Mouse (Mus musculus): ENCODE data around the gene Olfr586. TPM values are rescaled to one million over a fixed set of nuclear protein-coding genes. Genes with fewer than 3 reads are reported as not detected.

Gene Olfr586
- polyA plus RNA-seq (2015; fragmentation: Nextera tagmentation; extraction: Ambion mirVana): not detected in 2 replicates

DNA sequence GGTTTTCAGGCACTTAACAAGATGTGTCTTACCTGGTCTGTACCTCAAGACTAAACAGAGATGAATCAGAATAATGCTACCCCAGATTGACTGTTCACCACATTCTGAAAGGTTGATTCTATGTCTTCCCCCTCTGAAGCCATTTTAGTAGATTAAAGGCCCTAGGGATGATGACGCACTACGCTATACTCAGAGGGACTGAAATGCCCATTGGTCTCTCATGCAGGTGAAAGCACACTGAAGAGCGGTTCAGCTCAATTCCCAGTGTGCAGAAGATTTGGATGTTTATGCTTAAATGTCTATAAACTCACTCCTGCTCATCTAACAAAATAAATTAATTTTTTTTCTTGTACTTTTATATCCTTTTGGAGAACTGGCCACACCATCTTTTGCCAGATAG is at the start of gene Olfr586:
TSS of gene Olfr586 (minus strand) at position 101 of the 400 bp plus-strand sequence.
- H3K9ac ChIP-seq (ENCODE audit: low read length): no peak within 1 kb of the TSS
- no peaks in the 10 kb centered on the region for H3K27me3 ChIP-seq (ENCODE audit: control insufficient read depth, insufficient read depth, low read length)
- no peaks in the 10 kb centered on the region for H3K4me1 ChIP-seq (ENCODE audit: control insufficient read depth, insufficient read depth, low read length)
- ATAC-seq (ENCODE audit: insufficient read depth, low FRiP score): no peak
- no peaks in the 10 kb centered on the region for H3K9me3 ChIP-seq (replicated peaks; ENCODE audit: control insufficient read depth, low read length)
- H3K4me2 ChIP-seq (ENCODE audit: low read depth, low read length): no peak within 1 kb of the TSS
- no peaks in the 10 kb centered on the region for H3K36me3 ChIP-seq (ENCODE audit: control insufficient read depth, insufficient read depth, low read length)
- no peak within 1 kb of the TSS for H3K27ac ChIP-seq (ENCODE audit: low read length)
- H3K4me3 ChIP-seq (replicated peaks; ENCODE audit: low read length): no peak within 1 kb of the TSS
- WGBS: 84% methylated on average over 3 of the region's 3 CpGs

DNA sequence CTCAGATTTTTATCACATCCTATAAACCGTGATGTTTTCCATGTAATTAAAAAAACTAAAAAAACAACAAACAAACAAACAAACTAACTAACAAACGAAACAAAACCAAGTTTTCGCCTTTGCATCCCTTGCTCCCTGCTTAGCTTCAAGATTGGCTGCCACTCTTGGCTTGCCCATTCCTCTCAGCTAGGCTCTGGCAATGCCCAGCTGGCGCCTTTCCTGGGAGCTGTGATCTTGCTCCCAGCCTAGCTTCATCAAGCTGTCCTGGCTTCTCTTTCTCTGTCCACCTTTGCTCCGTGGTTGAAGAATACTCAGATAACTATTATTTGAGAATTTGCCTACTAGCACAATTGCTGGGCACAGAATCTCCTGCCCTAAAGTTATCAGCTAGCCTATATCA is 44.3 kb upstream of the Olfr586 start:
- 79% methylated on average over 5 of the region's 5 CpGs for WGBS
- Histone ChIP-seq H3K9ac (ENCODE audit: low read length) (no peak overlapping the region), H3K4me2 (ENCODE audit: low read depth, low read length) (no peak overlapping the region), H3K27ac (ENCODE audit: low read length) (no peak overlapping the region), H3K4me1 (ENCODE audit: control insufficient read depth, insufficient read depth, low read length) (no peaks in the 10 kb centered on the region), H3K9me3 (replicated peaks; ENCODE audit: control insufficient read depth, low read length) (no peaks in the 10 kb centered on the region), H3K36me3 (ENCODE audit: control insufficient read depth, insufficient read depth, low read length) (no peaks in the 10 kb centered on the region), H3K4me3 (replicated peaks; ENCODE audit: low read length) (no peak overlapping the region), H3K27me3 (ENCODE audit: control insufficient read depth, insufficient read depth, low read length) (no peaks in the 10 kb centered on the region)
- no peak for ATAC-seq (ENCODE audit: insufficient read depth, low FRiP score)

DNA sequence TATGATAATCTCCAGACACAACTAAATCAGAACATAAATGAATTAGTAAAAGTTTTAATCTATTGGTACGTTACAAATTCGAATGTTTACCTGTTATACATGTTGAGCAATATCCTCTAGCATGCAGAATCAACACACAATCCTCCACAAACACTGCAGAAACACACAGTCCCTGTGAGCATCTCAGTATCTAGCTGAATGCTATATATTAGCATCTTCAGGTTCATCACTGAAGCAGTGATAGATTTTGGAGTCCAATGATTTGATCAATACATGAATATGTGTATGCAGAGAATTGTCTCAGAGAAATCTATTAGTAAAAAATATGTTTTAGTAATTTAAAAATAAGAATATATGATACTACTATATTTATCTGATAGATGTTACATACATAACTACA is 30.8 kb upstream of the Olfr586 start, which contains the start of gene Olfr589:
TSS of gene Olfr589 (minus strand) at position 101 of the 400 bp plus-strand sequence.
- no peak for ATAC-seq (ENCODE audit: insufficient read depth, low FRiP score)
- Histone ChIP-seq H3K27ac (ENCODE audit: low read length) (no peak within 1 kb of the TSS), H3K4me1 (ENCODE audit: control insufficient read depth, insufficient read depth, low read length) (no peaks in the 10 kb centered on the region), H3K4me3 (replicated peaks; ENCODE audit: low read length) (no peak within 1 kb of the TSS), H3K36me3 (ENCODE audit: control insufficient read depth, insufficient read depth, low read length) (no peaks in the 10 kb centered on the region), H3K4me2 (ENCODE audit: low read depth, low read length) (no peak within 1 kb of the TSS), H3K9ac (ENCODE audit: low read length) (no peak within 1 kb of the TSS), H3K27me3 (ENCODE audit: control insufficient read depth, insufficient read depth, low read length) (no peaks in the 10 kb centered on the region), H3K9me3 (replicated peaks; ENCODE audit: control insufficient read depth, low read length) (no peaks in the 10 kb centered on the region)
- WGBS: 66% methylated on average over 2 of the region's 2 CpGs

DNA sequence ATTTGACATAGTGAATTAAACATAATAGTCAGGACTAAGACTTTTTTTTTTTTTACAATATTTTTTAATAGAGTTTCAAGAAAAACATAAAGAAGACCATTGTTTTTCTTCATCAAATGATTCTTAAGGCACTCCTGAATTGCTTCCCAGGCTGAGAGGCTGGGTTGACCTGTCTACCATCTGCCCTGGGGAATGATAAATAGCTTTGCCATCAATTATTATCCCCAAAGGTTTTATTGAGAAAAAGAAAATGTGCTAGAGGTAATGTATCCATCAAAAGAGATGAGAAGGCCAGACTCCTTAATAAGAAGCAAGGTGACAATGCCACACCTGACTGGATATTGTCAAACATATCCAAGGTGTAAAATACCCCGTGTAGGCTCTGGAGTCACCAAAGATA is 15.1 kb upstream of the Olfr586 start, which contains the start of gene Olfr588-ps1:
TSS of gene Olfr588-ps1 (plus strand) at position 301 of the 400 bp plus-strand sequence.
- H3K27me3 ChIP-seq (ENCODE audit: control insufficient read depth, insufficient read depth, low read length): no peaks in the 10 kb centered on the region
- WGBS: 82% methylated on average over 1 of the region's 1 CpGs
- H3K4me1 ChIP-seq (ENCODE audit: control insufficient read depth, insufficient read depth, low read length): no peaks in the 10 kb centered on the region
- ATAC-seq (ENCODE audit: insufficient read depth, low FRiP score): no peak
- no peaks in the 10 kb centered on the region for H3K36me3 ChIP-seq (ENCODE audit: control insufficient read depth, insufficient read depth, low read length)
- no peak within 1 kb of the TSS for H3K27ac ChIP-seq (ENCODE audit: low read length)
- no peak within 1 kb of the TSS for H3K4me3 ChIP-seq (replicated peaks; ENCODE audit: low read length)
- H3K4me2 ChIP-seq (ENCODE audit: low read depth, low read length): no peak within 1 kb of the TSS
- H3K9ac ChIP-seq (ENCODE audit: low read length): no peak within 1 kb of the TSS
- no peaks in the 10 kb centered on the region for H3K9me3 ChIP-seq (replicated peaks; ENCODE audit: control insufficient read depth, low read length)

DNA sequence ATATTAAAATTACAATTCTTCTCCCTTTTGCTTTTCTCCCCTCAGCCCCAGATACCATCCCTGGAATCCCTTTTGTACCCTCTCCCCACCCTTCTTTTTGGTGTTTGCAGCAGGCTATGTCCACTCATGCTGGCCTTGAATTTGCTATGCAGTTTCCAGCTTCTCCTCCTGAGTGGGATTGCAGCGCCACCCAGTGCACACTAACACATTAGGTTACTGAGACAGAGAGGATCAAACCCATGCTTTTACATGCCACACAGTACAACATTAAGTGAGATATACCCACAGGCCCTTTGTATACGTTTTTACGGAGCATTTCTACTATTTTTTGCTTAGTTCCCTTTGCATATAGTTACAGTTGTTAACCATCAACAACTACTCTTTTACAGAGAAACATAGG is 6.0 kb downstream of the Olfr586 start:
- WGBS: 39% methylated on average over 3 of the region's 3 CpGs

DNA sequence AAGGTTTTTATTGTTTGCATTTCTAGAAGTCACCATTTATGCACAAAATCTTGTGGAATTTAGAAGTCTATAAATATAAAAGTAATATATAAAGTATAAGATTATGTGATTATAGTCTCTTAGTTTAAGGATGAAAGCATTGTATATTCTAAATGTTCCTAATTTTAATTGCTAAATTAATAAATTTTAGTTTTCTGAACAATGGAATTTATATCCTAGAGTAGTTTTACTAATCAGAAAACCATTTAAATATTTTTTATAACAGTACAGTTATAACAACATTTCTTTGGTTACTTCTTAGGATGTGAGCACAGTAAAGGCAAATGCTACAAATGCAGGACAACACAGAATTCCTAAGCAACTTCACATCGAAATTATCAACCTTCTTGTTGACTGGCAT is 28.0 kb downstream of the Olfr586 start, which contains the start of gene Olfr585:
TSS of gene Olfr585 (plus strand) at position 301 of the 400 bp plus-strand sequence.
- no peak for ATAC-seq (ENCODE audit: insufficient read depth, low FRiP score)
- H3K27me3 ChIP-seq (ENCODE audit: control insufficient read depth, insufficient read depth, low read length): no peaks in the 10 kb centered on the region
- no peak within 1 kb of the TSS for H3K4me2 ChIP-seq (ENCODE audit: low read depth, low read length)
- H3K4me3 ChIP-seq (replicated peaks; ENCODE audit: low read length): no peak within 1 kb of the TSS
- no peak within 1 kb of the TSS for H3K27ac ChIP-seq (ENCODE audit: low read length)
- no peaks in the 10 kb centered on the region for H3K4me1 ChIP-seq (ENCODE audit: control insufficient read depth, insufficient read depth, low read length)
- 88% methylated on average over 1 of the region's 1 CpGs for WGBS
- no peak within 1 kb of the TSS for H3K9ac ChIP-seq (ENCODE audit: low read length)
- no peaks in the 10 kb centered on the region for H3K9me3 ChIP-seq (replicated peaks; ENCODE audit: control insufficient read depth, low read length)
- H3K36me3 ChIP-seq (ENCODE audit: control insufficient read depth, insufficient read depth, low read length): no peaks in the 10 kb centered on the region

More for the DNA sequence above, 6.0 kb downstream of the Olfr586 start:
- no peaks in the 10 kb centered on the region for H3K4me1 ChIP-seq (ENCODE audit: control insufficient read depth, insufficient read depth, low read length)
- H3K9me3 ChIP-seq (replicated peaks; ENCODE audit: control insufficient read depth, low read length): no peaks in the 10 kb centered on the region
- no peaks in the 10 kb centered on the region for H3K27me3 ChIP-seq (ENCODE audit: control insufficient read depth, insufficient read depth, low read length)
- no peaks in the 10 kb centered on the region for H3K36me3 ChIP-seq (ENCODE audit: control insufficient read depth, insufficient read depth, low read length)
- H3K4me3 ChIP-seq (replicated peaks; ENCODE audit: low read length): no peak overlapping the region
- H3K4me2 ChIP-seq (ENCODE audit: low read depth, low read length): no peak overlapping the region
- ATAC-seq (ENCODE audit: insufficient read depth, low FRiP score): no peak
- H3K27ac ChIP-seq (ENCODE audit: low read length): no peak overlapping the region
- H3K9ac ChIP-seq (ENCODE audit: low read length): no peak overlapping the region

DNA sequence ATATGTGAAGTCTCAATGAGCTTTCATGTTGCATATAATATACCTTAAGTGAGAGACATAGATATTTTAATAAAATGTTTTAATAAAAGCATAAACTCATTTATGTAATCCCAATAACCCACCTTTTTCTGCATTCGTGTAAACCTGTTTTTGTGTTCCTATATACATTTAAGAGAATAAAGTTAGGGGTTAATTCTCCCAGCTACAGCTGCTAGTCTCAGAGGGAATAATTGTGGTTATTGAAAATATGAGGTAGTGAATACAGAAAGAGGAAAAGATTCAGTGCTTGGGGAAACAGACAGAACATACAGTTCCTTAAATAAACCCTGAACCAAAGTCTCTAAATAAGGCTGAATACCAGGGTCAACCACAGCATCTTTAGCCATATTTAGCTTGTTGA is 43.9 kb downstream of the Olfr586 start, which contains the start of gene Olfr584:
TSS of gene Olfr584 (plus strand) at position 301 of the 400 bp plus-strand sequence.
- H3K27ac ChIP-seq (ENCODE audit: low read length): no peak within 1 kb of the TSS
- H3K4me1 ChIP-seq (ENCODE audit: control insufficient read depth, insufficient read depth, low read length): no peaks in the 10 kb centered on the region
- H3K9ac ChIP-seq (ENCODE audit: low read length): no peak within 1 kb of the TSS
- no peak within 1 kb of the TSS for H3K4me3 ChIP-seq (replicated peaks; ENCODE audit: low read length)
- no peaks in the 10 kb centered on the region for H3K27me3 ChIP-seq (ENCODE audit: control insufficient read depth, insufficient read depth, low read length)
- ATAC-seq (ENCODE audit: insufficient read depth, low FRiP score): no peak
- H3K4me2 ChIP-seq (ENCODE audit: low read depth, low read length): no peak within 1 kb of the TSS
- H3K36me3 ChIP-seq (ENCODE audit: control insufficient read depth, insufficient read depth, low read length): no peaks in the 10 kb centered on the region
- WGBS: 70% methylated on average over 1 of the region's 1 CpGs
- no peaks in the 10 kb centered on the region for H3K9me3 ChIP-seq (replicated peaks; ENCODE audit: control insufficient read depth, low read length)

Other genes with a start within 250 kb of the Olfr586 start
- gene Olfr568, start 248.5 kb downstream of the Olfr586 start, polyA plus RNA-seq (2015; fragmentation: Nextera tagmentation; extraction: Ambion mirVana): not detected in 2 replicates
- not detected in 2 replicates for gene Olfr569, start 234.8 kb downstream of the Olfr586 start, polyA plus RNA-seq (2015; fragmentation: Nextera tagmentation; extraction: Ambion mirVana)
- not detected in 2 replicates for gene Olfr570, start 231.1 kb downstream of the Olfr586 start, polyA plus RNA-seq (2015; fragmentation: Nextera tagmentation; extraction: Ambion mirVana)
- not detected in 2 replicates for gene Olfr571, start 208.1 kb downstream of the Olfr586 start, polyA plus RNA-seq (2015; fragmentation: Nextera tagmentation; extraction: Ambion mirVana)
- not detected in 2 replicates for gene Olfr572, start 201.2 kb downstream of the Olfr586 start, polyA plus RNA-seq (2015; fragmentation: Nextera tagmentation; extraction: Ambion mirVana)
- not detected in 2 replicates for gene Olfr573-ps1, start 183.1 kb downstream of the Olfr586 start, polyA plus RNA-seq (2015; fragmentation: Nextera tagmentation; extraction: Ambion mirVana)
- gene Olfr574, start 177.2 kb downstream of the Olfr586 start, polyA plus RNA-seq (2015; fragmentation: Nextera tagmentation; extraction: Ambion mirVana): not detected in 2 replicates
- not detected in 2 replicates for gene Olfr575, start 166.9 kb downstream of the Olfr586 start, polyA plus RNA-seq (2015; fragmentation: Nextera tagmentation; extraction: Ambion mirVana)
- not detected in 2 replicates for gene Olfr576, start 163.0 kb downstream of the Olfr586 start, polyA plus RNA-seq (2015; fragmentation: Nextera tagmentation; extraction: Ambion mirVana)
- not detected in 2 replicates for gene Olfr577, start 149.7 kb downstream of the Olfr586 start, polyA plus RNA-seq (2015; fragmentation: Nextera tagmentation; extraction: Ambion mirVana)
- gene Olfr578, start 136.3 kb downstream of the Olfr586 start, polyA plus RNA-seq (2015; fragmentation: Nextera tagmentation; extraction: Ambion mirVana): not detected in 2 replicates
- not detected in 2 replicates for gene Olfr582, start 87.6 kb downstream of the Olfr586 start, polyA plus RNA-seq (2015; fragmentation: Nextera tagmentation; extraction: Ambion mirVana)
- gene Olfr583, start 74.3 kb downstream of the Olfr586 start, polyA plus RNA-seq (2015; fragmentation: Nextera tagmentation; extraction: Ambion mirVana): not detected in 2 replicates
- not detected in 2 replicates for gene Olfr584, start 43.8 kb downstream of the Olfr586 start, polyA plus RNA-seq (2015; fragmentation: Nextera tagmentation; extraction: Ambion mirVana)
- gene Olfr585, start 27.9 kb downstream of the Olfr586 start, polyA plus RNA-seq (2015; fragmentation: Nextera tagmentation; extraction: Ambion mirVana): not detected in 2 replicates
- not detected in 2 replicates for gene Olfr588-ps1, start 15.2 kb upstream of the Olfr586 start, polyA plus RNA-seq (2015; fragmentation: Nextera tagmentation; extraction: Ambion mirVana)
- not detected in 2 replicates for gene Olfr589, start 30.7 kb upstream of the Olfr586 start, polyA plus RNA-seq (2015; fragmentation: Nextera tagmentation; extraction: Ambion mirVana)
- not detected in 2 replicates for gene Olfr591, start 52.7 kb upstream of the Olfr586 start, polyA plus RNA-seq (2015; fragmentation: Nextera tagmentation; extraction: Ambion mirVana)
- not detected in 2 replicates for gene Olfr592, start 59.2 kb upstream of the Olfr586 start, polyA plus RNA-seq (2015; fragmentation: Nextera tagmentation; extraction: Ambion mirVana)
- not detected in 2 replicates for gene Olfr593, start 86.2 kb upstream of the Olfr586 start, polyA plus RNA-seq (2015; fragmentation: Nextera tagmentation; extraction: Ambion mirVana)
- gene Olfr594, start 91.4 kb upstream of the Olfr586 start, polyA plus RNA-seq (2015; fragmentation: Nextera tagmentation; extraction: Ambion mirVana): not detected in 2 replicates
- not detected in 2 replicates for gene Usp17ld, start 126.9 kb upstream of the Olfr586 start, polyA plus RNA-seq (2015; fragmentation: Nextera tagmentation; extraction: Ambion mirVana)
- not detected in 2 replicates for gene Olfr596, start 180.0 kb upstream of the Olfr586 start, polyA plus RNA-seq (2015; fragmentation: Nextera tagmentation; extraction: Ambion mirVana)
- not detected in 2 replicates for gene Olfr597, start 190.7 kb upstream of the Olfr586 start, polyA plus RNA-seq (2015; fragmentation: Nextera tagmentation; extraction: Ambion mirVana)
- not detected in 2 replicates for gene Olfr598, start 197.9 kb upstream of the Olfr586 start, polyA plus RNA-seq (2015; fragmentation: Nextera tagmentation; extraction: Ambion mirVana)
- not detected in 2 replicates for gene Olfr599, start 210.3 kb upstream of the Olfr586 start, polyA plus RNA-seq (2015; fragmentation: Nextera tagmentation; extraction: Ambion mirVana)
- not detected in 2 replicates for gene Olfr600, start 224.0 kb upstream of the Olfr586 start, polyA plus RNA-seq (2015; fragmentation: Nextera tagmentation; extraction: Ambion mirVana)
- not detected in 2 replicates for gene Olfr601, start 237.0 kb upstream of the Olfr586 start, polyA plus RNA-seq (2015; fragmentation: Nextera tagmentation; extraction: Ambion mirVana)